Mouse (Mus musculus): ENCODE results near the gene Ppan. TPM values are rescaled to one million over a fixed set of nuclear protein-coding genes. Genes with fewer than 3 reads are reported as not detected.

Gene Ppan
- polyA plus RNA-seq, 1 experiment = 44.3 TPM

- Histone ChIP-seq H3ac (ENCODE audit: control insufficient read depth, insufficient read length) (no peak overlapping the region), H3K36me3 (ENCODE audit: control insufficient read depth, insufficient read depth) (no peaks in the 10 kb centered on the region), H3K4me3 (no peak overlapping the region), H3K79me2 (ENCODE audit: control insufficient read depth, insufficient read depth) (no peaks in the 10 kb centered on the region), H3K4me2 (ENCODE audit: low read depth) (no peak overlapping the region), H3K27me3 (ENCODE audit: control insufficient read depth, insufficient read depth, insufficient read length) (no peaks in the 10 kb centered on the region)
- TF ChIP-seq SRF (IDR thresholded peaks at IDR 0.05; ENCODE audit: control insufficient read depth, insufficient read length, low read depth) (no peak), CEBPB (IDR thresholded peaks at IDR 0.05; ENCODE audit: insufficient read depth, poor library complexity, severe bottlenecking) (no peak), MYOG (IDR thresholded peaks at IDR 0.05; ENCODE audit: control insufficient read depth in 1 of 3, insufficient read depth in 1 of 3, insufficient read length in 2 of 3, low read depth in 2 of 3) (no peak), POLR2AphosphoS2 (IDR thresholded peaks at IDR 0.05; ENCODE audit: insufficient read length, low read depth) (no peak)
These were observed 12.8 kb upstream of the Ppan start for GRCm38 (mm10) chr9:20875021-20875790.

GRCm38 (mm10) chr9:20876318-20877117 is 11.5 kb upstream of the Ppan start:
- Histone ChIP-seq H3K4me2 (ENCODE audit: low read depth) (peak overlapping the region; percentile 99), H3K4me3 (peak overlapping the region; percentile 25), H3K27me3 (ENCODE audit: control insufficient read depth, insufficient read depth, insufficient read length) (no peaks in the 10 kb centered on the region), H3K79me2 (ENCODE audit: control insufficient read depth, insufficient read depth) (no peaks in the 10 kb centered on the region), H3K36me3 (ENCODE audit: control insufficient read depth, insufficient read depth) (no peaks in the 10 kb centered on the region), H3ac (ENCODE audit: control insufficient read depth, insufficient read length) (peak overlapping the region; percentile 5)
- TF ChIP-seq POLR2AphosphoS2 (IDR thresholded peaks at IDR 0.05; ENCODE audit: insufficient read length, low read depth) (peak; percentile 12), CEBPB (IDR thresholded peaks at IDR 0.05; ENCODE audit: insufficient read depth, poor library complexity, severe bottlenecking) (no peak), USF1 (IDR thresholded peaks at IDR 0.05; ENCODE audit: low read depth) (no peak), REST (IDR thresholded peaks at IDR 0.05; ENCODE audit: insufficient read depth, insufficient read length) (no peak)

GRCm38 (mm10) chr9:20877118-20878040 is 10.6 kb upstream of the Ppan start:
- Histone ChIP-seq H3K27me3 (ENCODE audit: control insufficient read depth, insufficient read depth, insufficient read length) (no peaks in the 10 kb centered on the region), H3K4me3 (peak overlapping the region; percentile 25), H3K79me2 (ENCODE audit: control insufficient read depth, insufficient read depth) (no peaks in the 10 kb centered on the region), H3K4me2 (ENCODE audit: low read depth) (peak overlapping the region; percentile 99), H3K36me3 (ENCODE audit: control insufficient read depth, insufficient read depth) (no peaks in the 10 kb centered on the region), H3ac (ENCODE audit: control insufficient read depth, insufficient read length) (peak overlapping the region; percentile 23)
- no peak for TF ChIP-seq REST (IDR thresholded peaks at IDR 0.05; ENCODE audit: insufficient read depth, insufficient read length)
- TF ChIP-seq POLR2A (IDR thresholded peaks at IDR 0.05; ENCODE audit: insufficient read length, low read depth) = no peak
- peak; percentile 86 for TF ChIP-seq POLR2AphosphoS2 (IDR thresholded peaks at IDR 0.05; ENCODE audit: insufficient read length, low read depth)
- TF ChIP-seq SRF (IDR thresholded peaks at IDR 0.05; ENCODE audit: control insufficient read depth, insufficient read length, low read depth) = no peak
- no peak for TF ChIP-seq TCF12 (IDR thresholded peaks at IDR 0.05; ENCODE audit: insufficient read depth, poor library complexity, severe bottlenecking)
- peak; percentile 91 for TF ChIP-seq CEBPB (IDR thresholded peaks at IDR 0.05; ENCODE audit: insufficient read depth, poor library complexity, severe bottlenecking)
- no peak for TF ChIP-seq MYOD1 (IDR thresholded peaks at IDR 0.05; ENCODE audit: control insufficient read depth in 1 of 3, insufficient read length in 2 of 3, low read depth in 2 of 3)
- no peak for TF ChIP-seq MAX (IDR thresholded peaks at IDR 0.05; ENCODE audit: low read depth)

- Histone ChIP-seq H3K36me3 (ENCODE audit: control insufficient read depth, insufficient read depth) (no peaks in the 10 kb centered on the region), H3K27me3 (ENCODE audit: control insufficient read depth, insufficient read depth, insufficient read length) (no peaks in the 10 kb centered on the region), H3K79me2 (ENCODE audit: control insufficient read depth, insufficient read depth) (no peaks in the 10 kb centered on the region), H3K4me3 (peak overlapping the region; percentile 25), H3K4me2 (ENCODE audit: low read depth) (peak overlapping the region; percentile 100), H3ac (ENCODE audit: control insufficient read depth, insufficient read length) (peak overlapping the region; percentile 23)
- TF ChIP-seq POLR2A (IDR thresholded peaks at IDR 0.05; ENCODE audit: insufficient read length, low read depth) = peak; percentile 89
- TF ChIP-seq MYOG (IDR thresholded peaks at IDR 0.05; ENCODE audit: control insufficient read depth in 1 of 3, insufficient read depth in 1 of 3, insufficient read length in 2 of 3, low read depth in 2 of 3) = peak; percentile 34 to 91 (median 88)
- no peak for TF ChIP-seq REST (IDR thresholded peaks at IDR 0.05; ENCODE audit: insufficient read depth, insufficient read length)
- TF ChIP-seq MAX (IDR thresholded peaks at IDR 0.05; ENCODE audit: low read depth) = no peak
- peak; percentile 79 for TF ChIP-seq POLR2AphosphoS2 (IDR thresholded peaks at IDR 0.05; ENCODE audit: insufficient read length, low read depth)
- TF ChIP-seq TCF12 (IDR thresholded peaks at IDR 0.05; ENCODE audit: insufficient read depth, poor library complexity, severe bottlenecking) = no peak
- TF ChIP-seq TCF3 (IDR thresholded peaks at IDR 0.05; ENCODE audit: insufficient read length, low read depth) = peak; percentile 47
- peak; percentile 4 for TF ChIP-seq E2F4 (IDR thresholded peaks at IDR 0.05; ENCODE audit: insufficient read depth)
- peak; percentile 51 for TF ChIP-seq SRF (IDR thresholded peaks at IDR 0.05; ENCODE audit: control insufficient read depth, insufficient read length, low read depth)
- TF ChIP-seq USF1 (IDR thresholded peaks at IDR 0.05; ENCODE audit: low read depth) = no peak
- peak in 2 of 3 experiments; percentile 88 to 91 for TF ChIP-seq MYOD1 (IDR thresholded peaks at IDR 0.05; ENCODE audit: control insufficient read depth in 1 of 3, insufficient read length in 2 of 3, low read depth in 2 of 3)
These were observed 9.8 kb upstream of the Ppan start for GRCm38 (mm10) chr9:20878041-20878709.

Measured in myocyte (in vitro differentiated cells).